In the genomic region with DNA sequence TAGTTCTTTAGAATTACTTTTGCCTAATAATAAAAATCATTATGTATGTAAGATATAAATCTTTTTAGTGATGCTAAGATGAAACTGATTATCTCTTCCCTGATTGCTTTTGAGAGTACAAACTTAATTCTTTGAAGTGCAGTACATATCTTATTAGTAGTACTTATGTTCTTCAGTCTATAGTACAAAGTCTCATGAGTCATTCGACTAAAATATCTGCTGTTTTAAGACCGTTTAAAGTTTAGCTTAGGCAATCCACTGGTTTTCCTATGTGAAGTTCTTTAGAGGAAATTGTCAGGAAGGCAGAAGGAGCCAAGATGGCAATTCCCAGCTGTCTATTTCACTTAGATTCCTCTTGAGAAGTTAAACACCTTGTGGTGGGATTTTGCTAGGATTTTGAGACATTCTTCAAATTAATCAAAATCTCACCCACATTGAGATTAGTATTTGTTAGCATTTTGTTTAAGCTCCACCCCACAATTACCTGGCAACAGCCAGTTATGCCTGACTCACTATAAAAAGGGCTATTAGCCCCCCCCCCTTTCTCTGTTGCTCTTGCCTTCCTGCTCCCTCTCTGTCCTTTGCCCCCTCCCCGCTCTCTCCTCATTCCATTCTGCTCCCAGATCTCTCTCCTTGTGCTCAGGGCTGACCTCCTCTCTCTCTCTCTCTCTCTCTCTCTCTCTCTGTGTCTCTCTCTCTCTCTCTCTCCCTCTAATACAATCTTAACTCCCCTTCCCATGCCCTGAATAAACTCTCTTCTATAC, we compare ENCODE assay signal across 18 mouse cellular contexts.
DNase-seq lines count a peak whose midpoint lies in the region; ATAC-seq and TF ChIP-seq lines count a peak whose summit lies in the region.
"Had no signal": no experiment of that assay in that cellular context is flagged by ENCODE, and none has a peak within 500 bp of the region (broad histone marks: within the 10 kb centered on the region; RNA-seq: fewer than 3 reads in every experiment).

No protein-coding gene starts in this region.

- WGBS in hindbrain, embryonic 14.5 days: 94% methylated on average over 3 of the region's 3 CpGs
- WGBS in hindbrain, embryonic 12.5 days: 85% methylated on average over 3 of the region's 3 CpGs
- 59% methylated on average over 3 of the region's 3 CpGs for WGBS in intestine, embryonic 15.5 days
- WGBS in intestine, postnatal 0 days: 41% methylated on average over 3 of the region's 3 CpGs

- H3K27me3 ChIP-seq in hindbrain, embryonic 14.5 days (ENCODE audit: control insufficient read depth, insufficient read depth, low read length): no peaks in the 10 kb centered on the region
- no peaks in the 10 kb centered on the region for H3K27me3 ChIP-seq in hindbrain, embryonic 12.5 days
- no peaks in the 10 kb centered on the region for H3K27me3 ChIP-seq in intestine, embryonic 15.5 days (replicated peaks)
- no peaks in the 10 kb centered on the region for H3K27me3 ChIP-seq in intestine, postnatal 0 days (replicated peaks; ENCODE audit: control insufficient read depth, insufficient read depth, low read length)
- H3K27me3 ChIP-seq: embryonic facial prominence, embryonic 12.5 days; forebrain, embryonic 13.5 days had no signal

- TF ChIP-seq CTCF in intestine, postnatal 0 days (IDR thresholded peaks at IDR 0.05; ENCODE audit: low read depth): no peak

- H3K4me3 ChIP-seq in hindbrain, embryonic 14.5 days (replicated peaks; ENCODE audit: low read length): no peak overlapping the region
- no peak overlapping the region for H3K4me3 ChIP-seq in hindbrain, embryonic 12.5 days
- H3K4me3 ChIP-seq in intestine, embryonic 15.5 days (replicated peaks): no peak overlapping the region
- no peak overlapping the region for H3K4me3 ChIP-seq in intestine, postnatal 0 days (ENCODE audit: low read depth, low read length)
- H3K4me3 ChIP-seq: embryonic facial prominence, embryonic 12.5 days; forebrain, embryonic 13.5 days had no signal

- ATAC-seq in hindbrain, embryonic 14.5 days (ENCODE audit: low FRiP score): peak; percentile 21; the same call in 1 of the 2 replicates
- no peak for ATAC-seq in hindbrain, embryonic 12.5 days (ENCODE audit: low FRiP score)
- peak; percentile 73 for ATAC-seq in intestine, embryonic 15.5 days
- ATAC-seq in intestine, postnatal 0 days: peak; percentile 85
- ATAC-seq: forebrain, embryonic 13.5 days; forebrain, embryonic 16.5 days had no signal

- no peak overlapping the region for H3K9ac ChIP-seq in hindbrain, embryonic 14.5 days
- H3K9ac ChIP-seq in hindbrain, embryonic 12.5 days: no peak overlapping the region
- H3K9ac ChIP-seq in intestine, embryonic 15.5 days: no peak overlapping the region
- H3K9ac ChIP-seq in intestine, postnatal 0 days (ENCODE audit: low read depth, low read length): no peak overlapping the region
- H3K9ac ChIP-seq: embryonic facial prominence, embryonic 12.5 days; forebrain, embryonic 13.5 days had no signal

- no peaks in the 10 kb centered on the region for H3K4me1 ChIP-seq in hindbrain, embryonic 14.5 days (replicated peaks; ENCODE audit: control insufficient read depth, insufficient read depth, low read length)
- no peaks in the 10 kb centered on the region for H3K4me1 ChIP-seq in hindbrain, embryonic 12.5 days
- no peaks in the 10 kb centered on the region for H3K4me1 ChIP-seq in intestine, embryonic 15.5 days (replicated peaks)
- no peaks in the 10 kb centered on the region; the same call in 1 of the 2 replicates for H3K4me1 ChIP-seq in intestine, postnatal 0 days (replicated peaks; ENCODE audit: control insufficient read depth, insufficient read depth, low read length)
- H3K4me1 ChIP-seq: embryonic facial prominence, embryonic 12.5 days; forebrain, embryonic 13.5 days had no signal

- DNase-seq in hindbrain, embryonic 14.5 days (ENCODE audit: low spot score): no peak
- peak; percentile 17 for DNase-seq in brain, adult 2 months (ENCODE audit: low read depth, low spot score)
- DNase-seq in adipocyte (ENCODE audit: low spot score): no peak
- DNase-seq in cerebellum, adult 11-12 months: no peak
- DNase-seq: adrenal gland, adult 8-10 months; adrenal gland, postnatal 14 days; adrenal gland, postnatal 36 days; cerebellum, adult 11 months; cerebellum, adult 2 months; cerebellum, adult 9-10 months; cerebellum, postnatal 10 days; cerebellum, postnatal 25 days had no signal

- H3K4me2 ChIP-seq in hindbrain, embryonic 14.5 days (replicated peaks): no peak overlapping the region
- no peak overlapping the region for H3K4me2 ChIP-seq in hindbrain, embryonic 12.5 days (replicated peaks)
- no peak overlapping the region for H3K4me2 ChIP-seq in intestine, embryonic 15.5 days (replicated peaks)
- H3K4me2 ChIP-seq in intestine, postnatal 0 days (replicated peaks; ENCODE audit: low read depth): peak overlapping the region; percentile 30; the same call in 1 of the 2 replicates
- H3K4me2 ChIP-seq: embryonic facial prominence, embryonic 12.5 days; forebrain, embryonic 13.5 days had no signal

- no peaks in the 10 kb centered on the region for H3K9me3 ChIP-seq in hindbrain, embryonic 14.5 days (ENCODE audit: control insufficient read depth, low read length)
- no peaks in the 10 kb centered on the region for H3K9me3 ChIP-seq in hindbrain, embryonic 12.5 days (replicated peaks)
- H3K9me3 ChIP-seq in intestine, embryonic 15.5 days: no peaks in the 10 kb centered on the region
- no peaks in the 10 kb centered on the region for H3K9me3 ChIP-seq in intestine, postnatal 0 days (ENCODE audit: control insufficient read depth)
- H3K9me3 ChIP-seq: embryonic facial prominence, embryonic 12.5 days; forebrain, embryonic 13.5 days had no signal

- no peaks in the 10 kb centered on the region for H3K36me3 ChIP-seq in hindbrain, embryonic 14.5 days (replicated peaks; ENCODE audit: control insufficient read depth, insufficient read depth)
- no peaks in the 10 kb centered on the region for H3K36me3 ChIP-seq in hindbrain, embryonic 12.5 days
- H3K36me3 ChIP-seq in intestine, embryonic 15.5 days: no peaks in the 10 kb centered on the region
- H3K36me3 ChIP-seq in intestine, postnatal 0 days (ENCODE audit: control insufficient read depth, insufficient read depth): no peaks in the 10 kb centered on the region
- H3K36me3 ChIP-seq: embryonic facial prominence, embryonic 12.5 days had no signal

- no peak overlapping the region for H3K27ac ChIP-seq in hindbrain, embryonic 14.5 days
- H3K27ac ChIP-seq in hindbrain, embryonic 12.5 days: no peak overlapping the region
- 0 out of 2 replicates have a peak overlapping the region, but pooled peaks have one; percentile 6 for H3K27ac ChIP-seq in intestine, embryonic 15.5 days
- peak overlapping the region; percentile 50 for H3K27ac ChIP-seq in intestine, postnatal 0 days (ENCODE audit: low read depth, low read length)
- H3K27ac ChIP-seq: embryonic facial prominence, embryonic 12.5 days; forebrain, embryonic 13.5 days had no signal

Comparison
In these comparisons a context has a peak if more than half of its experiments do, and no peak if none do; other contexts are left out.
1. H3K27ac ChIP-seq: peak in intestine, embryonic 15.5 days (single experiment) and intestine, postnatal 0 days (single experiment); none in hindbrain, embryonic 14.5 days (single experiment) and hindbrain, embryonic 12.5 days (single experiment).